Mouse (Mus musculus) kidney, embryonic 15.5 days (tissue): ENCODE data around the gene Runx3. TPM values are rescaled to one million over a fixed set of nuclear protein-coding genes. Genes with fewer than 3 reads are reported as not detected.

Source experiments
- ATAC-seq: fragments of 200-750 bp; cut with Nextera tagmentation; replicated peaks from 2 replicates; pipeline ENCODE4 v1.8.0; 2017; ENCODE audit warnings: moderate TSS enrichment; ENCODE audit not compliant: low FRiP score
- H3K27ac ChIP-seq: fragments of 300-500 bp; sonication (generic); 2 replicates; pipeline ENCODE4 v1.5.1; 2015; ENCODE audit warnings: mild to moderate bottlenecking, inconsistent platforms
- H3K27me3 ChIP-seq: fragments of 300-500 bp; sonication (generic); 2 replicates; pipeline ENCODE4 v1.6.1; 2015; ENCODE audit warnings: inconsistent platforms
- H3K36me3 ChIP-seq: fragments of 300-500 bp; sonication (generic); 2 replicates; pipeline ENCODE4 v1.6.1; 2015; ENCODE audit warnings: inconsistent platforms
- H3K4me1 ChIP-seq: fragments of 300-500 bp; sonication (generic); 2 replicates; pipeline ENCODE4 v1.6.1; 2015; ENCODE audit warnings: inconsistent platforms
- H3K4me2 ChIP-seq: fragments of 300-500 bp; sonication (generic); 2 replicates; pipeline ENCODE4 v1.6.1; 2015; ENCODE audit warnings: moderate library complexity, mild to moderate bottlenecking, inconsistent platforms
- H3K4me3 ChIP-seq: fragments of 300-500 bp; sonication (generic); replicated peaks from 2 replicates; pipeline ENCODE4 v1.5.1; 2015; ENCODE audit warnings: mild to moderate bottlenecking, inconsistent platforms
- H3K9ac ChIP-seq: fragments of 300-500 bp; sonication (generic); 2 replicates; pipeline ENCODE4 v1.6.1; 2015; ENCODE audit warnings: mild to moderate bottlenecking, inconsistent platforms
- H3K9me3 ChIP-seq: fragments of 300-500 bp; sonication (generic); replicated peaks from 2 replicates; pipeline ENCODE4 v1.6.1; 2016; ENCODE audit warnings: inconsistent platforms
- WGBS: fragments of 180-500 bp; shearing (Covaris S2); methylation state at CpG from one replicate; pipeline ENCODE4 v1.1.7; 2015; ENCODE audit warnings: mixed read lengths; 5-methylcytosine and 5-hydroxymethylcytosine counted together
- polyA plus RNA-seq: library from polyadenylated mRNA; unstranded; fragments of >200 nt; fragmentation: Nextera tagmentation; extraction: Ambion mirVana; gene quantifications from 2 replicates; pipeline ENCODE4 v1.2.1, GENCODE M21; 2015

Gene Runx3
- polyA plus RNA-seq, 1 experiment from 2014 or later, result 0.04 TPM

DNA sequence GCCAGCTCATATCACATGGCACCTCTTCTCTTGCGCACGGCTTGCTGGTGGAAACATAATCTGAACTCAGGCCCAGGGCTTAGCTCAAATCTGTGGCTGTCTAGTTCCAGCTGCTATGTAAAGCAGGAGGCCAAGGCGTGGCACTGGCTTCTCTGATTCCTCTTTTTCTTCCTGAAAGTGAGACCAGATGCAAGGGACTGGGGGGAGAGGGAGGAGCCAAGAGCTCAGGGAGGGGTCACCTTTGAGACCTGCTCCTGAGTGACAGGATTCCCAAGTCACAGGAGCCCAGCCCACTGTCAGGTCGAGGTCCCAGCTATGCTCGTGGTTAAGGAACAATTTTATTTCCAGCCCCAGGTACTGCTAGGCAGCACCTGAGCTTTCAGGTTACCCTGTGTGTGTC lies 4.1 kb upstream of the Runx3 start:
- Histone ChIP-seq H3K4me3 (no peak overlapping the region), H3K4me2 (no peak overlapping the region), H3K27me3 (no peaks in the 10 kb centered on the region), H3K27ac (no peak overlapping the region), H3K9ac (no peak overlapping the region), H3K9me3 (peaks cover 8% of the 10 kb centered on the region), H3K4me1 (no peaks in the 10 kb centered on the region), H3K36me3 (no peaks in the 10 kb centered on the region)
- WGBS, result 59% methylated on average over 5 of the region's 5 CpGs
- no peak for ATAC-seq

DNA sequence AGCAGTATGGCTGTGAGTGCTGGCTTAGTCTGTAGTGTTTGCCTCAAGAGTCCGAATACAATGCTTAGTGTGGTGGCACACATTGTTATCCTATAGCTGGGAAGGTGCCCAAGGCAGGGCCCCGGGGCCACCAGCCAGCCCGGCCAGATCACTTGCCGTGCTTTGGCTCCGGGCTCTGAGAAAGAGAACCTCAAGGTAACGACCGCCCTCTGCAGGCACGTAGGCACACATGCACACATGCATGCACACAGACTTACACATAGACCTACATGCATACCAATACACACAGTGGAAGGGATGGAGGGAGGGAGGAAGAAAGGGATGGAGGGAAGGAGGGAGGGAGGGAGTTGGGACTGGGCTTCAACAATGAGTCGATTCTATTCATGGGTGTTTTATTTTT lies 2.6 kb upstream of the Runx3 start:
- 96% methylated on average over 9 of the region's 9 CpGs for WGBS
- no peak for ATAC-seq
- no peaks in the 10 kb centered on the region for H3K36me3 ChIP-seq

DNA sequence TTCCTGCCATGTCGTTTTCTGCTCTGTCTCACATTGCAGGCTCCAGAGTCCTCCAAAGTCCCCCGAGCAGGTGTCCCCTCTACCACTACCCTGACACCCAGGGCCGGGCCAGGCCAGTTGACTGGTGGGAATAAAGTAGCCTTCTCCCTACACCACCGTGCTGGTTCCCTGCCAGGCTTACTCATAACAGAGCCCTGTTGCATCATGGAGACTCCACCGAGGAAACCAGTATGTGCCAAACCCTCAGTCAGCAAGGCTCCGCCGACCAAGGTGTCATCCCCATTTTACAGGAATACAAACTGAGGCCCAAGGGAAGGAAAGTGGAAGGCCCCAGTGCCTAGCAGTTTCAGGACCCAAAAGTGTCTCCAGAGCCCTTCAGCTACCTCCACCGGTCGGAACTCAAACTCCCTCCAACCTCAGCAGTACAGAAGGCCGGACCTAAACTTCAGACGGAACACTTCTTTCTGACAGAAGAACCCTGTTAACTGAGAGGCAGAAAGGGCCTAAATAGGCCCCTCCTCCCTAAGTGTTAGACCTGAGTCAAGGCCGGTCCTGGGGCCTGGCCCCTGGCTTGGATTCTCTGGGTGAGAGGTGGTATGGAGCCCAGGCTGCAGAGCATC lies 1.5 kb upstream of the Runx3 start:
- Histone ChIP-seq H3K36me3 (no peaks in the 10 kb centered on the region), H3K4me3 (no peak overlapping the region), H3K4me1 (no peaks in the 10 kb centered on the region), H3K27ac (no peak overlapping the region), H3K9ac (no peak overlapping the region), H3K9me3 (no peaks in the 10 kb centered on the region), H3K4me2 (no peak overlapping the region), H3K27me3 (no peaks in the 10 kb centered on the region)
- 91% methylated on average over 12 of the region's 12 CpGs for WGBS
- ATAC-seq, result no peak

More for the DNA sequence above, 2.6 kb upstream of the Runx3 start:
- H3K4me1 ChIP-seq, result no peaks in the 10 kb centered on the region
- no peaks in the 10 kb centered on the region for H3K27me3 ChIP-seq
- no peak overlapping the region for H3K4me3 ChIP-seq
- no peak overlapping the region for H3K27ac ChIP-seq
- no peak overlapping the region for H3K9ac ChIP-seq
- H3K9me3 ChIP-seq, result no peaks in the 10 kb centered on the region
- no peak overlapping the region for H3K4me2 ChIP-seq

DNA sequence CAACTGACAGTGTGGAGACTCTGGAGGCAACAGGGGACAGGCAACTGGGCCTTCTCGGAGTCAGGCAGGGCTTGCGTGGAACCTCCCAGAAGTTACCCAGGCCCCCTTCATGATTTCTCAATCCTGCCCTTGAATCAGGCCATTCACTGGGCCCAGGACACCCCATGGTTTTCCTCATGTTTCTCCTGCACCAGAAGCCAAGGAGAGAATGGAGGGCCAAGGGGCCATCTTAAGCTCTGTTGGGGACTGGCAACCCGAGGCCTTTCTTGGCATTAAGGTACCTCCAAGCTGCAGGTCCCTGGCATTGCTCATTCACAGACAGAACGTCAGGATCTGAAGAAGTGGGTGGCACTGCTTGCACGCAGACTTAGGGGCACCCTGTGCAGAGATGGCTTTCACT lies 3.3 kb downstream of the Runx3 start:
- no peak overlapping the region for H3K4me3 ChIP-seq
- no peak overlapping the region for H3K27ac ChIP-seq
- no peak for ATAC-seq
- no peak overlapping the region for H3K4me2 ChIP-seq
- no peaks in the 10 kb centered on the region for H3K36me3 ChIP-seq
- 84% methylated on average over 5 of the region's 5 CpGs for WGBS
- no peak overlapping the region for H3K9ac ChIP-seq
- H3K9me3 ChIP-seq, result no peaks in the 10 kb centered on the region
- peaks cover 2% of the 10 kb centered on the region; the same call in 1 of the 2 replicates for H3K4me1 ChIP-seq
- peaks cover 18% of the 10 kb centered on the region; the same call in 1 of the 2 replicates for H3K27me3 ChIP-seq

DNA sequence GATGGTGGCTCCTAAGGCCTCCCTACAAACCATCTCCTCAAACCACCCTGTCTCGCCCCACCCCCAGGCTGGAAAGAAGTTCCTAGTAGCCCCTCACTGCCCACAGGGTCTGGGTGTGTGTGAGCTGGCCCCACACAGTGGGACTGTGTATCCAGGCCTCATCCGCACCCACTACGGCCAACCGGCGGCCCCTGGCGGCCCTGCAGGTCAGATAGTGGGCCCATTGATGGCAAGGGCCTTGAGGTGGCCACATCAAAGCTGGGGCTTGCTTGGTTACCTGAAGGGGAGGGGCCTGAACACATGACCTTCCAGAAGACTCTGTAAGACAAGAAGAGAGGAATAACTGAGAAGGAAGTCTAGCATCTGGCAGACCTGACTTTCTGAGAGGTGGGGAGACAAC lies 4.3 kb downstream of the Runx3 start:
- WGBS, result 92% methylated on average over 6 of the region's 6 CpGs
- H3K36me3 ChIP-seq, result no peaks in the 10 kb centered on the region
- peaks cover 9% of the 10 kb centered on the region; the same call in 1 of the 2 replicates for H3K4me1 ChIP-seq
- peaks cover 22% of the 10 kb centered on the region; the same call in 1 of the 2 replicates for H3K27me3 ChIP-seq
- H3K9me3 ChIP-seq, result no peaks in the 10 kb centered on the region
- H3K9ac ChIP-seq, result no peak overlapping the region
- H3K4me2 ChIP-seq, result no peak overlapping the region
- H3K27ac ChIP-seq, result no peak overlapping the region
- no peak overlapping the region for H3K4me3 ChIP-seq
- no peak for ATAC-seq

DNA sequence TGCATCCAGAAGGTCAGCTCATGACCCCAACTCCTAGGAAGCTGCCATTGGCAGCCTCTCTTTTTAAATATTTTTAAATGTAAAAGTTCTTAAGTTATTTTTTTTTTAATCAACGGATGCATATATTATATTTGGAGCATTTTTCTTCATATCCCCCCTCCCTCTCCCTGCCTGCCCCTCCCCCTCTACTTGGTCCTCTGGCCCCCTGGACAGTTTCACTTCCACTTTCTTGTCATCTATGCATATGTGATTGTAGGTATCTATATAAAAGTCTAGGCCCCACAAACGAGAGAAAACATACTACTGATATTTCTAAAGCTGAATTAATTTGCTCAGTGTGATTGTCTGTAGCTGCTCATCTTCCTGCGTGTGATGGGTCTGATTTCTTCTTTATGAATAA lies 4.7 kb downstream of the Runx3 start:
- WGBS, result 83% methylated on average over 3 of the region's 3 CpGs
- no peak overlapping the region for H3K4me2 ChIP-seq
- H3K36me3 ChIP-seq, result no peaks in the 10 kb centered on the region
- no peak overlapping the region for H3K9ac ChIP-seq
- H3K4me1 ChIP-seq, result peaks cover 9% of the 10 kb centered on the region; the same call in 1 of the 2 replicates
- no peak overlapping the region for H3K4me3 ChIP-seq
- ATAC-seq, result no peak
- H3K27me3 ChIP-seq, result peaks cover 23% of the 10 kb centered on the region; the same call in 1 of the 2 replicates
- no peaks in the 10 kb centered on the region for H3K9me3 ChIP-seq
- no peak overlapping the region for H3K27ac ChIP-seq

DNA sequence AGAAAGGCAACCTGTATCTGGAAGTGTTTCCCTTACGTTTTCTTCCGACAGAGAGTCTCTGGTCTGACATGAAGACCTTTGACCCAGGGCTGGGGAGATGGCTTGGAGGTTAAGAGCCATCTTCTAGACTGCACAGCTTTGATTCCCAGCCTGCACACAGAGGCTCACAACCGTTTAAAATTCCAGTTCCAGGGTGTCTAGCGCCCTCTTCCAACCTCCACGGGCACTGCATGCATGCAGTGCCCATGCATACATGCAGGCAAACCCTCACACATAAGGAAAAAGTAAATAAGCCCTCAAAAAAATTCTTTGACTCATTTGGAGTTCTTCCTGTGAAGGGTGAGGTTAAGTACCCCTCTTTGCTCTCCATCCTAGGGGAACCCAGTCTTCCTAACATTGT lies 5.9 kb downstream of the Runx3 start:
- 73% methylated on average over 5 of the region's 5 CpGs for WGBS
- no peak overlapping the region for H3K27ac ChIP-seq
- no peak overlapping the region for H3K9ac ChIP-seq
- H3K27me3 ChIP-seq, result peaks cover 24% of the 10 kb centered on the region; the same call in 1 of the 2 replicates
- ATAC-seq, result no peak
- peaks cover 9% of the 10 kb centered on the region; the same call in 1 of the 2 replicates for H3K4me1 ChIP-seq
- no peak overlapping the region for H3K4me2 ChIP-seq
- no peaks in the 10 kb centered on the region for H3K9me3 ChIP-seq
- no peaks in the 10 kb centered on the region for H3K36me3 ChIP-seq
- H3K4me3 ChIP-seq, result no peak overlapping the region

DNA sequence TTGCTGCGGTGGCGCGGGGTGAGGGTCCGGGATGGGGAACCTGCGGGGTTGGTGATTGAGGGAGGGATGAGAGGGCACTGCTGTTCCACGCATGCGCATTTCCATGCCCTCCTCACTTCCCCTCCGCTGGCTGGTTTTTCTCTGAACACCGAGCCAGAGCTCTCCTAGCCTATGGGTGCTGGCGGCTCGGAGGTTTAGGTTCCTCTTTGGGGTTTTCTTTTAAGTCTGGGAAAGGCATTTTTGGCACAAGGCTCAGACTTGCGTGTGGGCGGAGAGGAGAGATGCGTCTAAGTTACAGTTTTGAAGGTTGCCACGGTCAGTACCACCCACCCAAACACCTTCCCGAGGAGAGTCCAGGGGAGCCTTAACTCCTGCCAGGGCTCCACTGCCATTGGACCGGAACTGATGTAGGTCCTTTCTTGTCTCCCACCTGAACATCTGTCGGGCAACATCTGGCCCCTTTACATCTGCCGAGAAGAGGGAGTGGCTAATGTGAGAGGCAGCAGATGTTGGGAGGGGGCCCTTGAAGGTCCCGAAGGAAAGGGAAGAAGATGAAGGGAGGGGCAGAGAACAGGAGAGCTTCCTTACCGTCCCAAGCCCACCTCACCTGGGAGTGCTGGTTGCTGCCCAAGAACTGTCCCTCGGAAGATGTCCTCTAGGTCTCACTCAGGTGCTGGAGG lies 8.5 kb downstream of the Runx3 start:
- Histone ChIP-seq H3K27ac (no peak overlapping the region), H3K9ac (0 out of 2 replicates have a peak overlapping the region, but pooled peaks have one; percentile 11), H3K4me2 (peak overlapping the region; percentile 56), H3K36me3 (no peaks in the 10 kb centered on the region), H3K27me3 (peaks cover 27% of the 10 kb centered on the region; the same call in 1 of the 2 replicates), H3K4me1 (peaks cover 9% of the 10 kb centered on the region; the same call in 1 of the 2 replicates), H3K9me3 (no peaks in the 10 kb centered on the region), H3K4me3 (peak overlapping the region; percentile 30)
- ATAC-seq, result no peak
- WGBS, result 13% methylated on average over 22 of the region's 22 CpGs

DNA sequence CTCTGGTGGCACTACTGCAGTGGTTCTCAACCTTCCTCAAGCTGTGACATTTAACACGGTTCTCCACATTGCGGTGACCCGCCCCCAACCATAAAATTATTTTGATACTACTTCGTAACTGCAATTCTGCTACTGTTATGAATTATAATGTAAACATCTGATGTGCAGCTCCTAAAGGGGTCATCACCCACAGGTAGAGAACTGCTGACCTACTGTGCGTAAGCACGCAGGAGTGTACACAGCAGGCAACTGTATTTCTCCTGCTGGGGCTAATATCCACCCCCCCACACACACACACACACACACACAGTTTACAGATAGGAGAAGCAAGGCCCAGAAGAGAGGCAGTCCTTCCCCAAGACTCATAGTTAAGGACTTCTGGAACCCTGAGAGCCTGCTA lies 9.7 kb downstream of the Runx3 start:
- H3K27ac ChIP-seq, result no peak overlapping the region

DNA sequence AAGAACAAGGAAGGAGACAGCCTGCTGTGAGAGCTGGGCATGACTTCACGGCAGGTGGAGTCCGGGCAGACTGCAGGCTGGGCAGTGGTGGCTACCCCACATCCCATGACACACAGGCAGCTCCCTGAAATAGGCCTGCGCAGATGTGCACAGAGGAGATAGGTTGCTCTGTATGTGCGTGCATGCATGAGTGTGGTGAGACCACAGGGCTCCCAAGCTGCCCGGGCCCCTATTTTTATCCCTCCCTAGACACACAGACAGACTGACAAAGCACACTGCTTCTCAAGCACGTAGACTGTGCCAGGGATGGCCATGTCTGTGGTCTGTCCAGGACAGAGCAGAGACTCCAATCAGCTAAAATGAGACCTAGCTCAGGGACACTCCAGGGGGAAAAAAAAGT lies 10.7 kb downstream of the Runx3 start:
- H3K4me3 ChIP-seq, result no peak overlapping the region
- no peaks in the 10 kb centered on the region for H3K36me3 ChIP-seq
- no peak for ATAC-seq
- H3K9ac ChIP-seq, result no peak overlapping the region
- peaks cover 9% of the 10 kb centered on the region; the same call in 1 of the 2 replicates for H3K4me1 ChIP-seq
- 82% methylated on average over 6 of the region's 6 CpGs for WGBS
- H3K4me2 ChIP-seq, result no peak overlapping the region
- H3K9me3 ChIP-seq, result no peaks in the 10 kb centered on the region
- no peak overlapping the region for H3K27ac ChIP-seq
- H3K27me3 ChIP-seq, result peaks cover 35% of the 10 kb centered on the region; the same call in 1 of the 2 replicates

More for the DNA sequence above, 9.7 kb downstream of the Runx3 start:
- Histone ChIP-seq H3K27me3 (peaks cover 33% of the 10 kb centered on the region; the same call in 1 of the 2 replicates), H3K9ac (no peak overlapping the region), H3K36me3 (no peaks in the 10 kb centered on the region), H3K4me1 (peaks cover 9% of the 10 kb centered on the region; the same call in 1 of the 2 replicates), H3K4me3 (no peak overlapping the region), H3K9me3 (no peaks in the 10 kb centered on the region), H3K4me2 (no peak overlapping the region)
- ATAC-seq, result no peak
- 92% methylated on average over 6 of the region's 6 CpGs for WGBS

DNA sequence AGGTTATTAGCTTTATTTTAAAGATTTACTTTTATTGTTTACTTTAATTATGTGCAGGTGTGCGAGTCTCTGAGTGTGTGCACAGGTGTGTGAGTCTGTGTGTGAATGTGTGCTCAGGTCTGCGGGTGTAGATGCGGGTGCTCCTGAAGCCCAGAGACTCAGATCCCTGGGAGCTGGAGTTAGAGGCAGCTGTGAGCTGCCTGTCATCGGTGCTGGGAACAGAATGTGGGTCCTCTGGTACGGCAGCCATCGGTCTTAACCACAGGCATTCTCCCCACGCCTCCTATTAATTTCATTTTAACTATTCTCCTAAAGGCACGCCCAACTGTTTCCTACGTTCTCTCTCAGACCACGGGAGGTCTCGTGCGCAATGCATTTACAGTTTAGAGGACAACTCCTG lies 12.3 kb downstream of the Runx3 start:
- no peak for ATAC-seq
- no peak overlapping the region for H3K9ac ChIP-seq
- no peak overlapping the region for H3K27ac ChIP-seq
- H3K4me2 ChIP-seq, result no peak overlapping the region
- no peaks in the 10 kb centered on the region for H3K36me3 ChIP-seq
- H3K4me3 ChIP-seq, result no peak overlapping the region
- no peaks in the 10 kb centered on the region for H3K9me3 ChIP-seq
- peaks cover 9% of the 10 kb centered on the region; the same call in 1 of the 2 replicates for H3K4me1 ChIP-seq
- peaks cover 39% of the 10 kb centered on the region for H3K27me3 ChIP-seq
- WGBS, result 89% methylated on average over 12 of the region's 12 CpGs

DNA sequence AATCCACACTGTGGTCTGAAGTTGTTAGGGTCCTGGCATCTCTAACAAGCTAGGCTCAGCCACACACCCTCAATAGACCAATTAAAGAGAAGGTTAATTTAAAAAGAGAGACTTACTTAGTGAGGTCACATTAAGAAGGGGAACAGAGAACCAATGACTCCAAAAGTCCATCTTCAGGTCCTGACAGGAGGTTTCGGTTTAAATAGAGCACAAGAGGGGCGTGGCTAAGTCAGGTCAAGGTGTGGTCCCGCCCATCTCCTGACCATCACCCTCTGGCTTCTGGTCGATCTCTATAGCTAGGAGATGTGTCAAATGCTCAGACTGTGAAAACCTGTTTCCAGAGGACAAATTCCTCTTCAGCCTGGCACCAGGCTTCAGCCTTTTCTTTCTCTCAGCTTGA lies 13.3 kb downstream of the Runx3 start:
- Histone ChIP-seq H3K4me2 (no peak overlapping the region), H3K4me3 (no peak overlapping the region), H3K36me3 (no peaks in the 10 kb centered on the region), H3K9me3 (no peaks in the 10 kb centered on the region), H3K27me3 (peaks cover 40% of the 10 kb centered on the region), H3K4me1 (peaks cover 8% of the 10 kb centered on the region; the same call in 1 of the 2 replicates), H3K9ac (no peak overlapping the region), H3K27ac (no peak overlapping the region)
- 59% methylated on average over 4 of the region's 4 CpGs for WGBS
- no peak for ATAC-seq
